Mouse (Mus musculus): ENCODE results near the gene Slc23a2. TPM values are rescaled to one million over a fixed set of nuclear protein-coding genes. Genes with fewer than 3 reads are reported as not detected.

The Slc23a2 gene
- polyA plus RNA-seq, 1 experiment from 2014 or later, result 19.7 TPM

DNA sequence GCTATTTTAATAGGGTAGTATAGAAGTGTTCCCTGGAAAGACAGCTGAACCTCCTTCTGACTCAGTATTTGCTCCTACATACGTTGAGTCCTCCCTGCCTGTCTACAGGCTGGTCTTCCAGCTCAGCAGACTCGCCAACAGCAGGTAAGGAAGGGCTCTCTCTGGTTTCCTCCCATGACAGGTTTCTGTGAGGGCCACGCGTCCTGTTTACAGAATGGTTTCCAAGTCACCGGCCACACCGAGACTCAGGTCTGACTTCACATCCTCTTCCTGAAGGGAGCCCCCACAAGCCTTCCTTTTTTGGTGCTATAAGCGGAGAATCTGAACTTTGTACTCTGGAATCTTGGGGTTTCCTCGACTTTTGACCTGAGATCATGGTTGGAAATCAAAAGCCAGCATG lies 122.3 kb downstream of the Slc23a2 start:
- no peaks in the 10 kb centered on the region for H3K27me3 ChIP-seq
- DNase-seq (ENCODE audit: low read depth, low spot score), result no peak
- POLR2A ChIA-PET, result no interaction called here
- TF ChIP-seq CTCF (IDR thresholded peaks at IDR 0.05), result no peak
- CTCF ChIA-PET, result no interaction called here
- no peak for ATAC-seq
- in situ Hi-C loops (cut with MboI; ENCODE audit: low pct_unique_long_range_greater_than_20kb), result no loop called here

DNA sequence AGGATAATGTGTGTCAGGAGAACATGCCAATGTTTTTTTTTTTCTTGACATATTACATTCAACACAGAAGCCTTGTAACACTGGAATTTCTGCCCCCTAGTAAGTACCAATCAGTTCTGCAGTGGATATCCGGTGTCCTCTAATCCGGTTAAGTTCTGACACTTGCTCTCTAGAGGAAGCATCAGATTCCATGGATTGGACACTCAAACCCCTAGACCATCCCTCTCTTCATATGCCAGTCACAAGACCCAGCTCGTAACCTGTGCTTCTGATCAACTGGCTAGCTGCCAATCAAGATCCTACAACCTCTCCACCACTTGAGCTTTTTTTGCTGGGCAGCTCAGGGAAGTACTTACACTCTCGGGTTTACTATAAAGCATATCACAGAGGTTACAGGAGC lies 123.3 kb downstream of the Slc23a2 start:
- ChIA-PET CTCF (no interaction called here), POLR2A (interaction anchor here (1.0 kb wide), 1 partner anchor 13 kb away, joined by 3 read pairs; no protein-coding TSS in a partner anchor)
- ATAC-seq (no peak), DNase-seq (ENCODE audit: low read depth, low spot score) (no peak)
- no peaks in the 10 kb centered on the region for H3K27me3 ChIP-seq
- in situ Hi-C loops (cut with MboI; ENCODE audit: low pct_unique_long_range_greater_than_20kb), result no loop called here
- TF ChIP-seq CTCF (IDR thresholded peaks at IDR 0.05), result no peak

- DNase-seq (ENCODE audit: low read depth, low spot score) (no peak), ATAC-seq (no peak)
- no peaks in the 10 kb centered on the region for H3K27me3 ChIP-seq
- no peak for TF ChIP-seq CTCF (IDR thresholded peaks at IDR 0.05)
- POLR2A ChIA-PET, result interaction anchor here (1.0 kb wide), 1 partner anchor 13 kb away, joined by 3 read pairs; no protein-coding TSS in a partner anchor
- in situ Hi-C loops (cut with MboI; ENCODE audit: low pct_unique_long_range_greater_than_20kb), result no loop called here
- CTCF ChIA-PET, result no interaction called here
These were observed 123.8 kb downstream of the Slc23a2 start for GRCm38 (mm10) chr2:132020991-132021541.

- no peak for TF ChIP-seq CTCF (IDR thresholded peaks at IDR 0.05)
- in situ Hi-C loops (cut with MboI; ENCODE audit: low pct_unique_long_range_greater_than_20kb), result no loop called here
- ChIA-PET POLR2A (no interaction called here), CTCF (no interaction called here)
- no peak for DNase-seq (ENCODE audit: low read depth, low spot score)
- no peak for ATAC-seq
- no peaks in the 10 kb centered on the region for H3K27me3 ChIP-seq
These were observed 124.5 kb downstream of the Slc23a2 start for GRCm38 (mm10) chr2:132020420-132020819.

DNA sequence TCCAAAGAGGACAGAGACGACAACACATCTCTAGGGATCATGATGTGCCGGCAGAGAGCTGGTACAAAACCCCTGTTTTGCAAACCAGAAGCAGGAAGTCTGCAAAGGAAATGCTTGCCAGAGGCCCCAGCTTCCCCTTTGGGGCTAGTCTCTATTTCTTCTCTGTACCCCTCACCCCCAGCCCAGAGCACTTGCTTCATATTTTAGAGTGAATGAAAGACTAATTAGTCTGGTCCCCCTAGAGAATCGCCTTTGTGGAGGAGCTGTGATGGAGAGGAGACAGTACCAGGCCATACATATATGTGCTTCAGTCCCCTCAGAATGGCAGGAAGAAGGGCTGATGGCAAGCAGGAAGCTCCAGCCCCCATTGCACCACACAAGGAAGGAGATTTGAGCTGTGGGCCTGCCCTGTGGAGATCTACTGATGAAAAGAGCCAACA lies 125.5 kb downstream of the Slc23a2 start:
- ChIA-PET POLR2A (no interaction called here), CTCF (interaction anchor here (1.2 kb wide), 1 partner anchor 10 kb away, joined by 3 read pairs; no protein-coding TSS in a partner anchor)
- DNase-seq (ENCODE audit: low read depth, low spot score) (no peak), ATAC-seq (no peak)
- no peaks in the 10 kb centered on the region for H3K27me3 ChIP-seq
- in situ Hi-C loops (cut with MboI; ENCODE audit: low pct_unique_long_range_greater_than_20kb), result no loop called here
- no peak for TF ChIP-seq CTCF (IDR thresholded peaks at IDR 0.05)

DNA sequence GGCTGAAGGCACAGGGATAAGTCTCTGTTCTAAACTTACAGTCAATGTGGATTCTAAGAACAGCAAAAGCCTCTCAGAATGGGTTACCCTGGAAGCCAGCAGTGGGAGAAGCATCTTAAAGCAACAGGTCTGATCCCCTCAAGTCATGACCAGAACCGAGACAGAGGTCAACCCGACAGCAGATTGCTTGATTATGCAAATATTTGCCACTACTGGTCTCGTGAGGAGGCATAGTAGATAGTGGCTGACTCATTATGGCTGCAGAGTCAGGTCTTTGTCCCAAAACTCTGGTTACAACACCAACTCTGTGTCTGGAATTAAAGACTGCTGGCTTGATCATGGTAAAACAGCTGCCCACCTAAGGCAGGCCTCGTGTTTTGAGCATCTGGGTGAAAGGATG lies 126.8 kb downstream of the Slc23a2 start:
- ATAC-seq (no peak), DNase-seq (ENCODE audit: low read depth, low spot score) (no peak)
- ChIA-PET POLR2A (no interaction called here), CTCF (interaction anchor here (1.2 kb wide), 1 partner anchor 8 kb away, joined by 3 read pairs; no protein-coding TSS in a partner anchor)
- no peaks in the 10 kb centered on the region for H3K27me3 ChIP-seq
- no peak for TF ChIP-seq CTCF (IDR thresholded peaks at IDR 0.05)
- in situ Hi-C loops (cut with MboI; ENCODE audit: low pct_unique_long_range_greater_than_20kb), result no loop called here

GRCm38 (mm10) chr2:132017611-132018010 lies 127.3 kb downstream of the Slc23a2 start:
- DNase-seq (ENCODE audit: low read depth, low spot score) (no peak), ATAC-seq (no peak)
- H3K27me3 ChIP-seq, result no peaks in the 10 kb centered on the region
- TF ChIP-seq CTCF (IDR thresholded peaks at IDR 0.05), result no peak
- ChIA-PET POLR2A (no interaction called here), CTCF (no interaction called here)
- in situ Hi-C loops (cut with MboI; ENCODE audit: low pct_unique_long_range_greater_than_20kb), result no loop called here

DNA sequence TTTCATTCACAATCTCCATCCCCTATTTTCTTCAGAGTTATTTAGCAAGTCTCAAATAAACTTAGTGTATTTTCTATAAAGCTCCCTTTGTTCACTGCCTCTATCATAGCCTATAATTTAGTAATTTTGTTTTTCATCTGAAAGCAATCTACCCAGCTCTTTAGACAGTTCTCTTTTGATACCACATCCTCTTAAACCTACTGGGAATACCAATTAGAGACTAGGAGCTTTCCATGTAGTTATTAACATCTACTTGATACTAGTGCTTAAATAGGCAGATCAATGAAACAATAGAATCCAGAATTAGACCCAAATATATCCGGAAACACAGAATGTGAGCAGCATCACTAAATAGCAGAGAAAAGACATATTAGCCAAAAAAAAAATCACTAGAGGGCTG lies 128.9 kb downstream of the Slc23a2 start:
- TF ChIP-seq CTCF (IDR thresholded peaks at IDR 0.05), result no peak
- CTCF ChIA-PET, result no interaction called here
- no peaks in the 10 kb centered on the region for H3K27me3 ChIP-seq
- POLR2A ChIA-PET, result no interaction called here
- DNase-seq (ENCODE audit: low read depth, low spot score) (no peak), ATAC-seq (no peak)
- in situ Hi-C loops (cut with MboI; ENCODE audit: low pct_unique_long_range_greater_than_20kb), result no loop called here

GRCm38 (mm10) chr2:132013152-132013551 lies 131.8 kb downstream of the Slc23a2 start:
- ATAC-seq, result no peak
- in situ Hi-C loops (cut with MboI; ENCODE audit: low pct_unique_long_range_greater_than_20kb), result no loop called here
- H3K27me3 ChIP-seq, result no peaks in the 10 kb centered on the region
- no peak for DNase-seq (ENCODE audit: low read depth, low spot score)
- ChIA-PET POLR2A (no interaction called here), CTCF (no interaction called here)
- TF ChIP-seq CTCF (IDR thresholded peaks at IDR 0.05), result no peak

DNA sequence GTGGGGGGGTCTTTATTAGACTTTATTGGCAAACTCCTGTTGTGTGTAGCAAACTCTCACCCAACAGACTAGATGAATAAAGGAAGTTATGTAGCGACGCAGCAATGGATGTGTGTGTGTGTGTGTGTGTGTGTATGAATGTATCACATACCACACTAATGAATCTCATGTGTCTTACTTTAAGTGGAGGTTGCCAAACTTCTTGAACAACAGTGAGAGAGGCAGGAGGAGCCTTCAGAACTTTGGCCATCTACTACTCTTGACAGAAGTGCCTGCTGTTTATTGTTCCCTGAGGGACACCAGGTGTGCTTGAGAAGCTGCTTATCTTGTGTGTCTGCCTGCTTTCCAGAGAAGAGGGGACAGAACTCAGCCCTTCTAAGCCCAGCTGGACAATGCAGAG lies 134.1 kb downstream of the Slc23a2 start:
- no peak for ATAC-seq
- no peak for DNase-seq (ENCODE audit: low read depth, low spot score)
- ChIA-PET CTCF (interaction anchor here (1.0 to 1.5 kb wide), 2 partner anchors 8 to 22 kb away, joined by 3 read pairs; no protein-coding TSS in a partner anchor), POLR2A (no interaction called here)
- TF ChIP-seq CTCF (IDR thresholded peaks at IDR 0.05), result no peak
- in situ Hi-C loops (cut with MboI; ENCODE audit: low pct_unique_long_range_greater_than_20kb), result no loop called here
- no peaks in the 10 kb centered on the region for H3K27me3 ChIP-seq

GRCm38 (mm10) chr2:132008186-132008585 lies 136.7 kb downstream of the Slc23a2 start:
- ATAC-seq (no peak), DNase-seq (ENCODE audit: low read depth, low spot score) (no peak)
- TF ChIP-seq CTCF (IDR thresholded peaks at IDR 0.05), result no peak
- in situ Hi-C loops (cut with MboI; ENCODE audit: low pct_unique_long_range_greater_than_20kb), result no loop called here
- CTCF ChIA-PET, result interaction anchor here (1.4 to 1.5 kb wide), 2 partner anchors 14 to 18 kb away, joined by 3 to 4 read pairs; no protein-coding TSS in a partner anchor
- POLR2A ChIA-PET, result interaction anchor here (1.6 kb wide), 1 partner anchor 13 kb away, joined by 3 read pairs; no protein-coding TSS in a partner anchor
- no peaks in the 10 kb centered on the region for H3K27me3 ChIP-seq

- ATAC-seq (no peak), DNase-seq (ENCODE audit: low read depth, low spot score) (no peak)
- H3K27me3 ChIP-seq, result no peaks in the 10 kb centered on the region
- in situ Hi-C loops (cut with MboI; ENCODE audit: low pct_unique_long_range_greater_than_20kb), result no loop called here
- POLR2A ChIA-PET, result interaction anchor here (0.7 to 1.6 kb wide), 2 partner anchors 14 to 25 kb away, joined by 3 read pairs; no protein-coding TSS in a partner anchor
- CTCF ChIA-PET, result no interaction called here
- TF ChIP-seq CTCF (IDR thresholded peaks at IDR 0.05), result no peak
These were observed 137.5 kb downstream of the Slc23a2 start for GRCm38 (mm10) chr2:132007475-132007819.

Data from Patski (cell line).